Mouse (Mus musculus) right cerebral cortex, postnatal 14 days (tissue): Measurements from ENCODE around the gene Ism1.

Experiments used
- DNase-seq: peaks from one replicate; pipeline ENCODE4 v3.0.0; 2022

Gene Ism1

DNA sequence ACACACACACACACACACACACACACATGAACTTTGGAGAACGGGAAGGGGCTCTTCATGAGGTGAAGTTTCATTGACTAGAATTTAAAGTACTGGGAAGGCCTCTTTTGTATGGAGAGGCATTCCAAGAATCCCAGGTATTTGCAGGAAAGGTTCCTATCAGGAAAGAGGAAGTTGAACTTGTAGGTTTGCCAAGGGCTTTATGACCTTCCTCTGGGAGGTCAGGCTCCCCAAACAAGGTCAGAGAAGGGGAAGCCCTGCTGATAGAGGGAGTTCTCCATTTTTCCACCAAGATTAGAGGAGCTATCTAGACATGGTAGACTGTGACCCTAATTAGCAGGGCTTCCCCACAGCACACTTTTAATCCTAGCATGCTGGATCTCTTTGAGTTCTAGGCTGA, 39.8 kb downstream of the Ism1 start:
- DNase-seq = no peak

DNA sequence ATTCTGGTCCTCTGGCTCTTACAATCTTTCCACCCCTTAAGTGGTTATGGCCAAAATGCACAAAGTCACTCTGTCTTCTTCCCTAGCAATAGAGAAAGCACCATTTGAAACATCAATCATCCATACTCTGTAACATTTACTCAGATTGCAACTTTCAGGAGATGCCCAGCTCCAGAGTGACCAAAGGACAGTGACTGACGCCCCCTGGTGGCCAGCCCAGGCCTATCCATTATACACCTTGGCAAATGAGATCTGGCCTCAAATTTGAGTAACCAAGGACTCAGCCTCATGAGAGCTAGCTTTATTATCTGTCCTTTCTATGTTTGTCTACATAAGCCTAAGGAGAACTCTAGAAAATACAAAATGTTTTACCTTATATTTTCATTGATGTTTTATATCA, 44.7 kb downstream of the Ism1 start:
- peak; percentile 61 for DNase-seq

DNA sequence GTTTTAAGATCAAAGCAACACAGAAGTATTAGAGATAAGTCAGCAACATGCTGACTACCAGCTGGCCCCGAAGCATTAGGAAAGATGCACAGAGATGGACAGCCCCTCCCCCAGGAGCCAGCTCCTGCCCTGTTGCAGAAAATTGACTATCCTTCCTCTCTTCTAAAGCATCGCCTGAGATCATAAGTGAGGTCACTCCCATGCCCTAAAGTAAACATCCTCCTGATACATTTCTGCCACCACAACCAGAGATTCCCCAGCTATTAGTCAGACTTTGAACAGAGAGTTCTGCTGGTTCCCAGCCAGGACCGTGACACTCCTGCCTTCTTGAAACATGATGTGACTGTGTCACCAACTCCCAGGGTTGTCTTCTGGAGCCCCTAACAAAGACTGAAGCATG, 45.3 kb downstream of the Ism1 start:
- DNase-seq = no peak

DNA sequence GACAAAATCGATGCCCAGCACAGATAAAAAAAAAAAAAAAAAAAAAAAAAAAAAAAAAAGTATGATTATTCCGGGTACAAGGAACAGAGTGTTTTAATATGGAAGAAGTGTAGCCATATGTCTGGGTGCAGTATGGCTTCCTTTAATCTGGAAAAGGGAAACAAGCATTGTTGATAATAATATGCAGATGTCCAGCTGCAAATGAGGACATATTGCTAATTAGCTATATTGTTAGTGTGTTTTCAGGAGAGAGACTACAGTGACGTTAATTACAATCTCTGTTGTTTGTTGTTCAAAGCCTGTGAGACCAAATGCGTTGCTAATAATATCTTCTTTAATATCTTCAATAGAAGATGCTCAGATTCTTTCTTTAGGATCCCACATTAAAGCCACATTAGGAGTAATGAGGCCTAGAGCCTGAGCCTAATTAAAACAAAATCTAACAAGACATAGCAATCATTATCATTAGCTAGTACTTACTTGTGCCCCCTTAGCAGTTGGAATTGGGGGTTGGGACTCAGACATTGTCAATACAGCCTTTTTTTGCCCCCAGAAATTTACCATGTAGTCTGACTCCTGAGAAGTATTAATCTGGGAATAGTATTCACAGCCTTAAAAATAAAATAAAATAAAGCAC, 46.3 kb downstream of the Ism1 start:
- DNase-seq = no peak

DNA sequence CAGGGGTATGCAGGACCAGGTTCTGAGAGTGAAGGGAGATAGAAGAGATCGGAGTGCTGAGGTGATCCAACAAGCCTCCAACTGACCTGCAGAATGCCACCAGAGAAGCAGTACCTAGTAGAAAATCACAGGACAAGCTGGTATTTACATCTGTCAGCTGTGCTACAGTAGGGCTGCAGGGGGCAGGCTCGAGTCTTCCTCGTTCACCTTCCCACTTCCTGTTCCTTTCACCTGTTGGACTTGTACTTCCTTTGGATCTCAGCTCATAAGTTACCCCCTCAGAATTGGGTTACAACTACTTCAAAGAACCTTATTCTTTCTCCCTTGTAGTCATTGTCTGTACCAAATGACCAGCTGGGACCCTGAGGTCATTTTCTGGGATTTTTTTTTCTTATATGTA, 47.4 kb downstream of the Ism1 start:
- DNase-seq = no peak

DNA sequence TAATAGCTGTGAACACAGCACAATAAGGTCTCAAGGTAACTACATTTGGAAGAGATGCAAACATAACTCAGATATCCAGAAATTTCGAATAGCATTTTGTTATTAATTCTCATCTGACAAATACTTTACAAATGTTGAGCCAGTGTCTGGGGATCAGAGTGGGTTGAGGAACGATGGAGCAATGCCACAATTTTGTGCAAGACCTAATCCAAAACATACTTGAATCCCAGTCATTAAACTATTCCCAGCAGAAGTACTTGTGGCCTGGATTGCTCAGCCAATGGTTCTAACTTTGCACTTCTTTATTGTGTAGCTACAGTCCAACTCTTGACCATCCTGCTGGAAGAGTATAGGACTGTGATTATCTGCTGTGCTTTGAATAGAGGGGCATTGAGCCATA, 50.1 kb downstream of the Ism1 start:
- DNase-seq = no peak

DNA sequence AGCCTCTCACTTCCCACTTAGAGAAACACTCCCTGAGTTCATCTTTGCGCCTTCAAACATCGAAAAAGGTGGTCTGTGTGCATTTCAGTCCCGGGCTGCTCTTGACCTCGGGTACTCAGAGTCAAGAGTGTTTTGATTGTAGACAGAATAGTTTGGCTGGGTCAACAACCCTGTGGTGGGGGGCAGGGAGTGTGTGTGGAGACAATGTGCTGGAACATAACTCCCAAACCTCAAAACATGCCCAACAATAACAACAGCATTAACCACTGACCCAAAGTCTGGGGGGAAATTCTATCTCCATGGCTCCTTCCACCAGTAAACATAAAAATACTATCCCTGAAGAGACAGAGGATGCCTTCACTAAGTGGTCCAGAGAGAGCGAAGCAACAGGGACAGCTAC, 51.4 kb downstream of the Ism1 start:
- DNase-seq = no peak

DNA sequence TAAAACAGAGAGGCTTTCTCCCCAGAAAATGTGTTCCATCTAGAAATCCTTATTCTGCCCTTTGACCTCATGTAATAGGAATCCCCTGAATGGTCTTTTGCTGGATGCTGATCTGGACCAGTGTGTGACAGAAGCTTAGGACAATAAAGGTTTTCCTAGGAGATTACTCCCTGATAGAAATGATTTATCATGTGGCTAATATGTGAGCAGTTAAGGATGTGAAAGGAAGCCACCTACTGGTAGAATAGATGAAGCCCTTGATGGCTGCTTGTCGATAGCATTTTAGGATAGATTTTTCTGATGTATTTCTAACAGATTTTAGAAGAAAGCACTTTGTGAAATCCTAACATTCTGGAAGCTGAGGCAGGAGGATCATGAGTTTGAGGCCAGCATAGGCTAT, 64.4 kb downstream of the Ism1 start:
- no peak for DNase-seq

DNA sequence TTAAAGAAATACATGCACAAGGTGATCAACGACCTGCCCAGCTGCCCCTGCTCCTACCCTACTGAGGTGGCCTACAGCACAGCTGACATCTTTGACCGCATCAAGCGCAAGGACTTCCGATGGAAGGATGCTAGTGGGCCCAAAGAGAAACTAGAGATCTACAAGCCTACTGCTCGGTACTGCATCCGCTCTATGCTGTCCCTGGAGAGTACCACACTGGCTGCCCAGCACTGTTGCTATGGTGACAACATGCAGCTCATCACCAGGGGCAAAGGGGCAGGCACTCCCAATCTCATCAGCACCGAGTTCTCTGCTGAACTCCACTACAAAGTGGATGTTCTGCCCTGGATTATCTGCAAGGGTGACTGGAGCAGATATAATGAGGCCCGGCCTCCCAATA, 79.0 kb downstream of the Ism1 start:
- DNase-seq = no peak

DNA sequence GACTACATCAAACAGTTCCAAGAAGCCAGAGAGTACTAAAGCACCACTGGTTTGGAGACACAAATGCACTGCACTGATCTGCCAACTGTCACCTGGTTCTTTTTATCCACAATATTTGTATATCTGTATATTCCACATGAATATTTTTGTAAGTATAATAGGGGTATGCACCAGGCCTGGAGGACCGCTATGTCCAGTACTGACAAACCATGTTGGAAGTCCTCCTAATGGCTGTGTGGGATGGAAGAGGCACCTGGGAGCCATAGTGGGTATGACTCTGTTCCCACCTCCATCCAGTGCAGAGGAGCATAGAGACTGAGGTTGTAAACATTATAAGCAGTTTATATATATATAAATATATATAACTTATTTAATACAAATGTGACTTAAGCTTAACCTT, 79.5 kb downstream of the Ism1 start:
- no peak for DNase-seq

DNA sequence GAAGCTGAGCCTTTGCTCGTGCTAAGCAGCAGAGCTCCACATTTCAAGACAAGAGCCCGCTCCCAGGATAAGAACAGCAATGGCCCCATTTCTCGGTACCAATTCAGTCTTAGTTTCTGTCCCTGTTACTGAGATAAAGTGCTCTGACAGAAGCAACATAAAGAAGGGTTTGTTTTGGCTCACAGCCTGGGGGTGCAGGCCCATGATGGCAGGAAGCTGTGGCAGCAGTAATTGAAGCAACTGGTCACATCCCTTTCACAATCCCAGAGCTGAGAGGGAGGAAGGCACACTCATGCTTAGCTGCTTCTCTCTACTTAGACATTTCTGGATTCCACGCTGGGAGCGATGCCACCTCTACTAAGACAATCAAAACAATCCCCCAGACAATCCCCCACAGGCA, 86.4 kb downstream of the Ism1 start:
- DNase-seq = no peak

DNA sequence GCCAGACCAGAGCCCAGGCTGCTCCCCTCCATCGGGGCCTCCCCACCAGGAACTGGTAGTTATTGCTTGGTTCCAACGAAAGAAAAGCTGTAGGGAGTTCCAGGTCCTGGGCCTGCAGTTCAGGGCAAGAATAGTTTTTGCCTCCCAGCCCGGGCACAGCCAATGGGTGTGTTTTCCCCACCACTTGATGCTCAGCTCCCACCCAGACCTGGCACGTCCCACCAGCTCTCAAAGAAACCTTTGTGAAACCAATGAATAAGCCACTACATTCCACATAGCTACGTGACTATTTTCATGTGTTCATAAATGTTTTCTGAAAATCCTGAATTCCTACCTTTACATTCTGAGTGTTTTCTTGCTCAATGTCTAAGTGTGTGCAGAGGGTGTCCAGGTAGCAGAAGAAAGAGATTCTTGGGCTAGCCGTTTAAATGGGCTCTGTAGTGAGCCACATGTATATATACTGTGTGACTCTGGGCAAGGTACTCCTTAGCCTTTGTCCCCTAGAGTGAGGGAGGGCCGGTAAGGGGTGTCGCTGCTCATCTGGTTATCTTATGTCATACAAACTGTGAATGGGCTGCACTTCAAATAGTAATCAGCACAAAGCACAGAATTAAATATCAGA, 97.1 kb downstream of the Ism1 start:
- no peak for DNase-seq

DNA sequence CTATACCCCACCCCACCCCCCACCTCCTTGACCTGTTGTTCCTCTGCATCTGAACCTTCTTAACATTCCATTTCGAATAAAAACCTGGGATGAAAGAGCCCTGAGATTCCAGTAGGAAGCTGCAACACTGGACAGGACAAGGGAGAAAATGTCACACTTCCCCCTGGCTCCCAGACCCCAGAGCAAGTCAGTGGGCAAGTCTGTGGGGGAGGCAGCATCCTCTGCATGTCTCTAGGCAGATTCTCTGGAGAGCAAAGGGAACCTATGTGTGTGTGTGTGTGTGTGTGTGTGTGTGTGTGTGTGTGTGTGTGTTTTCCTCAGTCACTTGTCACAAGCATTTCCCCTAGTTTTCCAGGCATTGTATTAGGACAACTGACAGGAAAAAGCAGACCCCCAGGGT, 98.7 kb downstream of the Ism1 start:
- DNase-seq = no peak

DNA sequence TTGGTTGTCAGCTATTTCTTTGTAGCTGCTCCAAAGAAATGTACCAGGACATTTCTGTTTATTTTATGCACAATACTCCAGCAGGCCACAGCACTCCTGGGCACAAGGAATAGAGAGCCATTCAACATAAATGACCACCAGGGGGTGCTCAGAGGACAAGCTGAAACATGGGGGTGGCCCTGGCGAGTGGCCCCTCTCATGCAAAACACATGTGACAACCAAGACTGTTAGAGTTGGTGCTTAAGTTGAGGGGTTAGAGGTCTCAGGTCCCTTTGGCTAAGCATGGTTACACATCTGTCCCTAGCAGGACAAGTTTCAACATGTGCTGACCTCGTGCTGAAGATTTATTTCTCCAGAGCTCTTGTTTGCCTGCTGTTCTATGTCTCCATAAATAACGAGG, 100.3 kb downstream of the Ism1 start:
- DNase-seq = no peak

DNA sequence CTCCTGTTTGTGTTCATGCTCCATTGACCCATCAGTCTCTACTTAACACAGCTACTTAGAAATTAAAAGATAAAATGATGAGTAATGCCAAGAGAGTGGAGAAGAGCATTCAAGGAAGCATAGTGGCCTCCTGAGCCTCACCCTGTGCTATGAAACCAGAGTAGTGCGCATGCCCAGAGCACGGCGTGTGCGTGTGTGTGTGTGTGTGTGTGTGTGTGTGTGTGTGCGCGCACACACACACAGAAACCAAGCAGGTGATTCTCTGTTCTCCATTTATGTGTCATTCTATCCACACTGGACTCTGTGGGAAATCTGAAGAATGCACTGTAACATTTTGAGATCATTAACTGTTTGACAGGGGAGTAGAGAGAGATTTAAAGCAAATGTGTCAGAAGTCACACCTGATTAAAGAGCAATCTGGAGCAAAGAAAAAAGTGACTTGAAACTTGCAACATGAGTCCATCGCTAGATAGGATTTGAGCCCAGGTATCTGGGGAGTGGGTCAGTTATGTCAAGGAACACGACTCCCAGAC, 105.4 kb downstream of the Ism1 start:
- DNase-seq = no peak

DNA sequence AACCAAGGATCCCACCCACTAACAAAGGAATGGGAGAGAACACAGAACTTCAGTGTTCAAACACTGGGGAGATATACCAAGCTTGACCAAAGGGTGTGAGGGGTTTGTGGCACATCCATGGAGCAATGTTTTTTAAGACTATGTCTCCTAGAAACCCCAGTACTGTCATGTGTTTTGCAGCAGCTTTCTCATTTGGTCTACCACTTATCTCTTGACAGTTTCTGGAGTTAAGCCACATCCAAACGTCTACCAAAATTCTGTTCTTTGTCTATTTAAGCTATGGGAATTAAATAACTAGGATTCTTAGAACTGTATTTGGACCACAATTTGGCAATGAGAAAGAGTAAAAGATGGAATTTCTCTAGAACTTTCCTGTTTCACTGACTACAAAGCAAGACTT, 106.5 kb downstream of the Ism1 start:
- DNase-seq = no peak

DNA sequence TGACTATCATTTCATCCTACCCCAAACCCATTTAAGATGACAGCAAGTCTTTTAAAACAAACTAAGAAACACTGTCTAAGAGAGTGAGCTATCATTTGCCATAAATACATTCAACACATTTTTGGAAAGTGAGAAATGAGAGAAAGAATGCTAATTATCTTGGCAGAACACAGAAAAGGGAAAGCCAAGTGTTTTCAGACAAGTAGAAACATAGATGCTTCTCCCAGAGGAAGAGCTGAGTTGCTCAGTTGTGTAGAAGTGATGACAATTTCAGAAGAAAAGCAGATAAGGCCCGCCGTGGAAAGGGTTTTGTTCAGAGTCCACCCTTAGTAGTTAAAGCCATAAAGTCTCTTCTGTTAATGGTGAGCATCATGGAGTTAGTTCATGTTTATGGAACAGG, 107.0 kb downstream of the Ism1 start:
- no peak for DNase-seq

DNA sequence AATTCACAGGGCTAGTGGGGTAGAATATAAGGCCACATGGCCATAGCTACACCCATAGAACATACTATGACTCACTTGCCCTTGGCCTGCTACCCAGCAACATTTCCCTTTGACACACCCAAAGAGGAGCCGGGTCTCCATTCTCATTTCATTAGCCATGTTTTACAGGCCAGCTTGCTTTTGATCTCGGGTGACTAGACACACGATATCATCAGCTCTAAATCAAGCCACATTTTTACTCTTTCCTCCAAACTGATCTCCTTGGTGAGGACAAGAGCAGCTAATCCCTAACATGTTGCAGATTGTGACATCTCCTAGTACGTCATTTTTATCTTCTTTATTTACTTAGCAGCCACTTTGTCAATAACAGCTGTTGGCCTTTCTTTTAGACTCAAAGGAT, 110.7 kb downstream of the Ism1 start:
- no peak for DNase-seq

DNA sequence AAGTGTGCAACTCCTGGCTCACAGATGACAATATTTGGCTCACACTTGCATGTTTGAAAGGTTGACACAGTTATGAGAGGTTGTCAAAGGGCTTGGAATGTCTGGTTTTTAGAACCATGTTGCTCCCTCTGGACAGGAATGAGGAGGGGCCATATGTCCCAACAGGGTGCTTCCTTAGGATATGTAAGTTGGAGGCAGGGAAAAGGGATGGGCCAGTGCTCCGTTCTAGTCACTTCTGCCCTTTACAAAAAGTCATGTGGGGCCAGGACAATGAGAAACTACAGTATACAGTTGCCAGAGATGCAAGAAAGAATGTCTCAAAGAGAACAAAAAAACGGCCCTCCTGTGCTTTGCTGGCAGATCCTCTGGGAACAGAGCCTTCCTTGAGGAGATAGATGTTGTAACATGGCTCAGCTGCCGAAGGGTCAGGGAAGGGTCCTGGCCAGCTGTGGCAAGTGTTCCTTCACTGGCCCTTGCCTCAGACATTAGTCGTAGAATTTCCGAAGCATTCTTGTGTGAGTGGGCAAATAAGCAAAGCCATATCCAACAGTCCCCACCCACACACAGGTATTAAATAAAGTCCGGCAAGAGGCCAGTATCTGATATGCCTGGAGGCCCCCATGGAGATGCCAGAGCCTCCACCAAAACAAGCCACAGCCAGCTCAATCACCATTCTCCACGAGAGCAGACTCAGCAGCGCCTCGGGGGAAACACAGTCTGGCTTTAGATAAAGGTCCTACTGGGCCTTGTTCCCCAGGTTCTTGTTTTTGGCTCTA, 114.6 kb downstream of the Ism1 start:
- no peak for DNase-seq

DNA sequence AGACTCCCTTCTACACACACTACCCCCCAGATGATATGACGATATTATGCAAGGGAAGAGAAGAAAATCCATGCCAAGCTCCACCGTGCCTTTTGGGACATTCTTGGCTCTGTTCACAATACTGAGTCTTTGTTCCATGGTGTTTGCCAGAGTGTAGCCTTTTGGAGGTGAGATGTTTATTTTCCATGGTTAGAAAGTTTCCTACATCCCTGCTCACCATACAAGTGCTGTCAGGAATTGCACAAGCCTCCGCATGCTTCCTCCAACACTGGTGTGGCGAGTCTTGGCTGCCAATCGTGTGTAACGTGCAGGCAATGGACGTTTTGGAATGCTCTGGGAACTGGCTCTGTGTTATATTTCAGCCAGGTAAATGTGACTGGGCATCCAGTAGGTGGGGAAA, 126.1 kb downstream of the Ism1 start:
- no peak for DNase-seq

DNA sequence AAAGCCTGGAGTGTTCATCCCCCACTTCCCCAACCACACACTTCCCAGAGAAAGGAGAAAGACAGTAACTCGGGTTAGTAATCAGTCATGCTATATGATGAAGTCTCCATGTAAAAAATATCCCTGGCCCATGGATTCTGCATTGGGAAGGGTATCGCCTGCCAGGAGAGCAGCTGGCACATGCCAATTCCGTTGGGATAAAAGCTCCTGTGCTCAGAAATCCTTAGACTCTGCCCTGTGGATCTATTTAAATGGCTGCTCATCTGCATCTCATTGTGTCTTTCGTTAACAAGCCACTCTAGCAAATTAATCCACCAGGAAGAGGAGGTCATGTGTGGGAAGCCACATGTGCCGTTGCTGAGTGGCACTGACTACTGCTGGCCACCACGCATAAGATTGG, 129.9 kb downstream of the Ism1 start:
- DNase-seq = no peak
